Mouse (Mus musculus) urinary bladder, adult 2 months (tissue): ENCODE measurements around the gene Cerkl. TPM values are rescaled to one million over a fixed set of nuclear protein-coding genes. Genes with fewer than 3 reads are reported as not detected.
A peak's percentile ranks its signal among the peaks of the same experiment; 100 is the strongest.

Source experiments
- DNase-seq: peaks from one replicate; pipeline ENCODE4 v3.0.0; 2022; ENCODE audit warnings: low spot score
- polyA plus RNA-seq: library from polyadenylated mRNA; depleted of rRNA; stranded (reverse); fragments of >200 nt; gene quantifications from 2 replicates; pipeline ENCODE4 v1.2.3, GENCODE M21; 2012; rRNA removed

Cerkl gene
- 0.40 and 0.91 TPM in 2 replicates for polyA plus RNA-seq

DNA sequence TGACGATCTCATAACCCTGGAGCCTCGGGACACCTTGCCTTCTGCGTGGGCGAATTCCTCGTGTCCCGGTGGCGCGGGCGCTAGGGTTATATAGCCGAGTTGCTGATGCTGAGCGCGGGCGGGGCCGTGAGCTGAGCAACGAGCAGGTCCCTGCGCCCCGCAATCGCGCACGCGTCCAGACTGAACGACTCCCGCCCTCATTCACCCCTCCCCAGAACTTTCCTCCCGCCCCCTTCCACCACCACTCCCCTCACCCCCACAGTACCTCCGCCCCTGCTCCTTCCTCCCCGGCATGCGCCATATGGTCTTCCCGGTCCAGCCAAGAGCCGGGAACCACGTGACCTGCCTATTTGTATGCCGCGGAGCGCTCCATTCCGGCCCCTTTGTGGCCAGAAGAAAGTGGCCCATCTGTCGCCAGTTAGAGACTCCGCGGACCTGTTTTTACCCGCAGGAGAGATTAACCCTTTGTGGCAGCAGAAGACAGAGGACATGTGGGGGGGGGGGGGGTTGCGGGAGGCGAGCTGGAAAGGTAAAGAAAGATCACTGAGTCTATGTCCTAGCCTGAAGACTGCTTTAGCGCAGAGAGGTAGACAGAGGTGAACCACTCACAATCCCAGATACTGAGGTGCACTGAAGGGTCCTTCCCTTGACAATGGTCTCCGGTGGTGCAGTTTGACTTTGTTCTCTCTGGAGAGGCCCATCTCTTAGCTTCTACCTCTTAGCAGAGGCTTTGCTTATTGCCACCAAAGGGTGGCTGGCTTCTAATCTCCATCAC lies at the start of gene Cerkl, which contains the start of gene Neurod1:
Gene Cerkl, minus strand, starts transcription at position 211 of the 775 bp plus-strand sequence.
Gene Neurod1, minus strand, starts transcription at position 177 of the 775 bp plus-strand sequence.
- no peak for DNase-seq

DNA sequence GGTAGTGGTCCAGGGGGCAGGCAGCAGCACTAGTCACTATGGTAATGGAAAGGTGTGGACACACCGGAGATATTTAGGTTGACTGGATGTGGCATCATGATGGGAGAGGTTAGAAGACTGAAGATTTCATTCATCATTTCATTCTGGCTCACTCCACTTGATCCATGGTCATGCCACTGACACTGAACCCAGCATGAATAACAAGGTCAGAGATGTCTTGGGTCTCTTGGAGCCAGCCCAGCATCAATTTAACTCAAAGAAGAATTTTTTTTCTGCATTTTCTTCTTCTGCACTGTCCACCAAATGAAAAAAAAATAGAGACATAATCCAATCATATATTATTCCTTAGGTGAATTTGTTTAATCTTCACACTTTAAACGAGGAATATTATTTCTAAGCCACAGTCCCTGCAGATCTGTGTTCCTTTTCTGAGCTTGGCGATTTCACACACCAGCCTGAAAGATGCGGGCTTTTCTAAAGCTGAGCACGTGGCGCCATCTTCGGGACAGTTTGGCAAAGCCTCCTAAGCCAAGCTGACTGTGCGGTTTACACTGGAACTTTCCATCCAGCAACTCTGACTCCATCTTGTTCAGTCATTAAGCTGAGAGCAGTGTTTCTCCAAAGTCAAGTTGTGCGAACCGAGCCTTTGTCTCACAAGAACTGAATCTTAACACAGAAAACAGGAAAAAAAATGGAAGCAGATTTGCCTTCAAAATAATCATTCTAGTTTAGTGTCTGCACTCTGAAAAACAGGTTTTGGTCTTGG lies 42.6 kb upstream of the Cerkl start:
- DNase-seq, result no peak

DNA sequence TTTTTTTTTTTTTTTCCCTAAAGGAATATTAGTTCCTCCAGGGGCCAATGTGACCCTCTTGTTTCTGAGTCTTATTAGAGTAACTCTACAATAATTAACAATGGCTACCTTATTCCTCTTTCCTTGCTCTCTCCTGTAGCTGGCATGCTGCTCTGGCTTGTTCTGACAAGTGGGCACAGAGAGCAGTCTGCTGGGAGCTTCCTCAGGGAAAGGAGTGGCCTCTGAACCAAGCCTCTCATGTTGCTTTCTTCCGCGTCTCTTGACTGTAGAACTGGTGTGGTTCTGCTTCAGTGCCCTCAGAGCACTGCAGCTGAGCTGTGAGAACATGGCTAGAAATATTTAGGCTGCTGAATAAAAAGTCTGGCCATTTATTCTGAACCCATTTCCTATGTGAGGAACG lies 28.5 kb upstream of the Cerkl start:
- DNase-seq, result no peak

DNA sequence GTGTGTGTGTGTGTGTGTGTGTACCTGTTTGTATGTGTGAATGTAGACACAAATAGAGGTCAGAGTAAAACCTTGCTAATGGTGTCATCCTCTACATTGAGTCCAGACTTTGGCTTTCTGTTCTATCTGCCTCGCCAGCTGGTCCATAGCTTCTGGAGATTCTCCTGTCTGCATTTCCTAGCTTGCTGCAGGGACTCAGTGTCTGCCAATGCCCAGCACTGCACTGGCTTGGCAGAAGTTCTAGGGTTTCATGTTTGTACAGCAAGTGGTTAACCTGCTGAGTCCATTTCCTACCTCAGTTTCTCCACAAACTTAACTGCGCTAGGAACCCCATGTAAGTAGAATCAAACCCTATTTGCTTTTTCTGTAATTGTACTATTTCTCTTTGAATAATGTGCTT lies 25.9 kb upstream of the Cerkl start:
- DNase-seq, result no peak

DNA sequence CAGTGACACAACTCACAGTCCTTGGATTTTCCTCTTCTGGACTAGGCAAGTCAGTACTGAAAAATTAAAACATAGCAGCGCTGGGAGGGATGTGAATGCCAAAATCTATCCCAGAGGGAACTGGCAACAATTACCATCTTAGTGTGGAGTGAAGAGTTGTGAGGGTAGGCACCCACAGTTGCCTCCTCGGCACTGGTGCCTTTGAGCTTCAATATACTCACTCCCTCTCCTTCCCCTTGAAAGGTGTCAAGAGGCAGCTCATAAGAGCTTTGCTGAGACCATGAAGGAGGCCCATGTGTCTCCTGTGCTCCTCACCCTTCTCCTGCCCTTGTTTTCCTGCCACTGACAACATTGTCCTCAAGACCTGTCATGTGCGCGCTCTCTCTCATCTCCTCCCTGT lies 5.8 kb upstream of the Cerkl start:
- DNase-seq, result no peak

DNA sequence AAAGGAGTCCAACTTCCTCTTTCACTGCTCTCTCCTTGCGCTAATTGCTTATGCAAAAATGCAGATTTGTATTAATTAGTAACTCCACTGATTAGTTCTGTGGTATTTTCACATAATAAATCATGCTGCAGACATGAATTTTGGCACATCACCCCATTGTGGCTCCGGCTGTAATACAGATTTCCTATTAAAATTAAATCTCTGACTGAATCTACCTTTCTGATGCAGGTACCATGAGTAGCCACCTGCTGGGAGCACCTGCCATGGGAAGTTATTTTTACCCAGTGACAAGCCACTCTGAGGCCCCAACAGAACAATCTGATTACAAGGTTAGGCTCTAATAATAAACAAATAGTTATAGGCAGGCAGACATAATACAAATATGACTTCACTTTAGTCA lies 5.3 kb upstream of the Cerkl start:
- no peak for DNase-seq

DNA sequence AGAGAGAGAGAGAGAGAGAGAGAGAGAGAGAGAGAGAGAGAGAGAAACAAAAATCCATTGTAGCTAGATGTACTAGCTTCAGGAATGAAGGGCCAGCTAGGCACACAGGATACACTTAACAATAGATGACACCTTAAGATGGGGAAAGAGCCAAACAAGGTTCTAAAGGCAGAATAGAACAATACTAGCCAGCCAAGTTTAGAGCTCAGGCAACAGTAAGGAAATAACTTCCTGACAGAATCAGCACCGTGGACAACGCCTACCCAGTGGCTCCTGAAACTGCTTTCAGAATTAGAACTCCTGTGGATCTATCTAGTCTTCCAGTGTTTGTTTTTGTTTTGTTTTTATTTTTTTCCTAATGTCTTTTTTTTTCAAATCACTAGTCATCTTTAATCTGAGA lies 4.0 kb upstream of the Cerkl start:
- DNase-seq, result no peak

DNA sequence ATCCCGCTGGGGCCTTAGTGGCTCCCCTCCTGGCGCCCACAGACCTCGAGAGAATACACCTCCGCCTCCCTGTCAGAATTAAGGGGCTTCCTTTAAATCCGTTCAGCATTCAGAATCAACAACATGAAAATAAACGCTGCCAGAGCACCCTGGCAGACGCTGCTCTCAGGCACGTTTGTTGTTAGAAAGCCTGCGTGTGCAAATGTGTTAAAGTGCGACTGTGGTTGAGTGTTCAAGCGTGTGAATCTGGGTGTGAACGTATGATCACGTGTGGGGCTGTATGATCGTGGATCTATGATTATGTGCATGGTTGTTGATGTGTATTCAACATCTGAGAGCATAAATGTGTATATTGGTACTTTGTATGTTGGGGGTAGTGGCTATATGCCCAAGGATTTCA lies 3.5 kb upstream of the Cerkl start:
- no peak for DNase-seq

DNA sequence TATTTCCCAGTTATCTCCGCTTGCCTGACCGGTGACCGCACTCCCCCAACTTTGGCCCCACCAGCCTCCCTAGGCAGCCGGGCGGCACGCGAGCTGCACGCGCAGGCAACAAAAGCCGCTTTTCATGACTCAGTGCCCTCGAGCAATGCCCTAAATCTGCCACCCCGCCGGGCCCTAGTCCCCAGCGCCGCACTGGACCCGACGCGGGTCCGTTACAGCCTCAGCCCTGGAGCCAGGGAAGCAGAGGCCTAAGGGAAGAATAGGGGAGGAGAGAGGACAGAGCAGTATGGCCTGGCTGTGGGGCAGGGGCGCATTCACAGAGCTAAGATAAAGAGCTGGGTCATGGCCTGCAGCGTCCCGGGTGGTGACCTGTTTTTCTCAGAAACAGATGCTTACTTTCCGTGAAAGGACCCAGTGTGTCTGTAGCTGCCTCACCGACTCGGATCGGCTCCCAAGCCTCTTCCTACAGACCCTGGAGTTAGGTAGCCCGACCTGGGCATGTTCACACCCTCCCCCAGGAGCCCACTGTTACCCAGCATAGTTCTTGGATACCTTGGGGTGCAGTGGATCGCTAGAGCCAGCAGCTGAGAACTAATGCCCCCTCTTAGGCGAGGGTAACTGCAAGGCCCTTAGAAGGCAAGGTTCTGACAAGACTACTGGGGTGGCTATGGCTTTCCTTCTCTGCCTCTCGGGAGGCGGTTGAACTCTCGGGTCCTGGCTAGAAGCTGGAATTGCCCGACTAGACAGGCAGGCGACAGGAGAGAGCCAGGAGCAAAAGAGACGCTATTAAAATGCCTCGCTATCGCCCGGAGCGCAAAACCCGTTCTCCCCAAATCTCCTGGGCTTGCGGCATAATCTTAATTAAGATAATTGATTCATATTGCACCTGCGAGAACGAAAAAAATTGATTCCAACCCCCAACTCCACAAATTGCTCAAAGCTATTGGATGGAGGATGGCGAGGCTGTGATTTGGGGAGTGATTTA lies 2.8 kb upstream of the Cerkl start:
- DNase-seq, result no peak

DNA sequence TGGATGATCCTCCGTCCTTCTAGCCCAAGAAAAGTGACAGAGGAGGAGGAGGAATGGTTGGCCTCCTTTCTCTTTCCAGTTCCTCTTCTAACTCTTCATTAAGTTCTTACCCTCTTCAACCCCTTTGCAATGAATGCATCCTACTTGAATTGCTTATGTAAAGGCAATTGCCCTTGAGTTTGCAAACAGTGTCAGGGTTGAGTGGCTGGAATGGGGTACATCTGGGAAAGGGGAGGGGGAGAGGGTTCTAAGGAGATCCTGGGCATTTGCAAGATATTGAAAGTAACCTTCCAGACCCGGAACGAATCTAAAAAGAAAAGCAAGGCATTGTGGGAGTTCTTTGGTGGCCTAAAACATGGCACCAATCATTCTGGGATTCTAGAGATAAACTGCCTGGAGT lies 1.3 kb upstream of the Cerkl start:
- DNase-seq, result no peak

DNA sequence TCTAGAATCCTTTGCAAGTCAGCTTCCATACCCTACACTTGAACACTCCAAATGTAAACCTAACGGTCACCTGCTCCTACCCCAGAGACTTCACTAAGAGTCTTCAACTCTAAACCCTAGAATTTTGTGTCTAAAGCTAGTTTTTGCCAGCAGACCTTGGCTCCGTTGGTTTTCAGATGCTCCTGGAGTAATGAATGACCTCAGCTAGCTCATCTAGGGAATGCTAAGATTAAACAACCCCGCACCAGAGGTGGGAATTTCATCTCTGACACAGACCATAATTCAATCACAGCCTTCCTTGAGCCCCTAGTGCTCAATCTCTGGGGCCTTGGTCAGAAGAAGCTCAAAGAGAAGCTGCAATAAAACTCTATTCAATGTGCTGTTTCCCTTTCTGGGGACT lies 849 bp upstream of the Cerkl start:
- no peak for DNase-seq

DNA sequence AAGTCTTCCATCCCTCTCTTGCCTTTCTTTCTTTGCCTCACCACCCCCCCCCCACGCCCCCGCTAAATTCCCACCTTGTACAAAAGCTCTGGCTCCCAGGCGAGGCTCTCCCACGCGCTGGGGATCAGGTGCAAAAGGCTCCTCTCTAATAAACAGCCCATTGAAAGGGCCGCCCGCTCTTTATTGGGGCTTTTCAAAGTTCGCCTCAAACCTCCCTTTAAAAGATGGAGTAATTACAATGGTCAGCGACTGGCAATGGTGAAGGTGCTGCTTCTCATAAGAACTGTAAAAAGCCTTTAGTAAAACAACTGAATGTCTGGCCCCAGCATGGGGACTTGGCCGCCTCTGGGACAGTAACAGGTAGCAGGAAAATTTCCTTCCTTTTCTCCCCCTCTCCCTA lies 939 bp downstream of the Cerkl start:
- DNase-seq, result no peak

DNA sequence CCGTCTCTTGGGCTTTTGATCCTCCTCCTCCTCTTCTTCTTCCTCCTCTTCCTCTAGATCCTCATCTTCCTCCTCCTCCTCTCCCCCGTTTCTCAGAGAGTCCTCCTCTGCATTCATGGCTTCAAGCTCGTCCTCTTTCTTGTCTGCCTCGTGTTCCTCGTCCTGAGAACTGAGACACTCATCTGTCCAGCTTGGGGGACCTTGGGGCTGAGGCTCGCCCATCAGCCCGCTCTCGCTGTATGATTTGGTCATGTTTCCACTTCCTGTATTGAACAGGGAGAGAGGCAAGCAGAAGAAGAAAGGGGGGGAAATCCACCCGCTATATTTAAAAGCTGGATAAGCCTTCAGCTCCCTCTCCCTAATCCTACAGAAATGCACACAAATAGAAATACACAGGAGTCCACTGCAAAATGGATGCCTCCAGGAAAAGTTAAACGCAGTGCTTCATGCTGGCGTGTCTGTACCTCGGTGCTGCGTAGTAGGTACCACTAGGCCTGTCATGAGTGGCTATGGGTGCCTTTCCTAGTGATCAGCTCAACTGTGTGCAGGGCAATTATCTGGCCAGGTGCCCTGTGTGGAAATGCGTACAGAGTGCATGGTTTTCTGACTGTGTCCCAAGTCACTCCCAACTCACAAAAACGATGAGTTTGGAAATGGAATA lies 1.7 kb downstream of the Cerkl start:
- DNase-seq, result no peak

DNA sequence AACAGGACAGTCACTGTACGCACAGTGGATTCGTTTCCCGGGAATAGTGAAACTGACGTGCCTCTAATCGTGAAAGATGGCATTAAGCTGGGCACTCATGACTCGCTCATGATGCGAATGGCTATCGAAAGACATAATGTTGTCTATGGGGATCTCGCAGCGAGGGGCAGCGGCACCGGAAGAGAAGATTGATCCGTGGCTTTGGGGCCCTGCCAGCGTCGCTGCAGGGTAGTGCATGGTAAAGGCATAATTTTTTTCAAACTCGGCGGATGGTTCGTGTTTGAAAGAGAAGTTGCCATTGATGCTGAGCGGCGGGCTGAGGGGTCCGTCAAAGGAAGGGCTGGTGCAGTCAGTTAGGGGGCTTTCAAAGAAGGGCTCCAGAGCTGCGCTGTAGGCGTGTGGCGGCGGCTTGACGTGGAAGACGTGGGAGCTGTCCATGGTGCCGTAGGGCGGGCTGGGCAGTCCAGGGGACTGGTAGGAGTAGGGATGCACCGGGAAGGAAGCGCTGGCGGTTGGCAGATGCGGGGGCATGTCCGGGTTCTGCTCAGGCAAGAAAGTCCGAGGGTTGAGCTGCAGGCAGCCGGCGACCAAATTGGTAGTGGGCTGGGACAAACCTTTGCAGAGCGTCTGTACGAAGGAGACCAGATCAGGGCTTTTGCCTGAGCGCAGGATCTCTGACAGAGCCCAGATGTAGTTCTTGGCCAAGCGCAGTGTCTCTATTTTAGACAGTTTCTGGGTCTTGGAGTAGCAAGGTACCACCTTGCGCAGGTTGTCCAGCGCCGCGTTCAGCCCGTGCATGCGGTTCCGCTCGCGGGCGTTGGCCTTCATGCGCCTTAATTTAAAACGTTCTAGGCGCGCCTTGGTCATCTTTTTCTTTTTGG lies 2.4 kb downstream of the Cerkl start:
- DNase-seq, result peak; percentile 45

DNA sequence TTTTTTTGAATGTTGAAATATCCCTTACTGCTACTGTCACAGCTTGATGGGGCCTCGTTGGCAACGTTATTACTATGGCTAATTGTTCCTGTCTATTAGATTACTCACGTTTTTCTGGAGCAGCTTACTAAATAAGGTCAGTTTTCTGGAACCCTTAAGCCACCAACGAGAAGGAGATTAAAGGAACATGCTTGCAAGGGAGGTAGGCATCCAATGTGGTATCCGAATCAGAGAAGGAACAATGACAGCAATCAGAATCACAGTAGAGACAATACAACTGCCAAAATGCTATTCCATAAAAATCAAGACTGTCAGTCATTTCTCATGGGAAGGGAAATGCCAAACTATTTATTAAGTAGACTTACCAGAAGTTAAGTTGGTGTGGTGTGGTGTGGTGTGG lies 5.1 kb downstream of the Cerkl start:
- DNase-seq, result no peak

DNA sequence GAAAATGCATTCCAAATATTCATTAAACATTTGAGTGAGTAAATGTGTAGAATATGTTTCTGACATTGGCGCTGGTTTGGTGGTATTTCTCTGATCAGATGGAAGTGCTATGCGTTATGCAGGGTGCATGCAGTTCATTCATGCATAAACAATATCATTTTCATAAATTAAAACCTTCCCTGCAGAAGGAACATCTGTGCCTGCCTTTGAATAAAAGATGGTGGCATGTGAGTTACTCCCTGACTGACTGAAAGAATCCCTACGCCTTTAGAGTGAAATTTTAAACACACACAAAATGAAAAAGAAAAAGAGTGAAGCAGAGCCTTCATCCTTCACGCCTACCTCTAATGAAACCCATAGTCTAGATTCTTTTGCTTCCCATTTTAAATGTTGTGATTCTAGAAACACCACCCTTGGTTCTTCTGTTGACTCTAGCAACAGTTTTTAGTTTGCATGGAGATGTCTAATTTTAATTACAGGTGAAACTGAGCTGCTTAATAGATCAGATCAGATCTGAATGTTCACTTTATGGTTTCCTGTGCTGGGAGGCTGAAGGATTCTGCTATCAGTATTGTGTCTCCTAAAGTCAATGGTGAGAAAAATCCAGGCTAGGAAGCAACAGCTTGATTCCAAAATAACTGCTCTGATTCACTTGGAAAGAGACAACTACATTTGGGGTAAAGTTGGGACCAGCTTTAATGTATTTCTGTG lies 5.7 kb downstream of the Cerkl start:
- no peak for DNase-seq

DNA sequence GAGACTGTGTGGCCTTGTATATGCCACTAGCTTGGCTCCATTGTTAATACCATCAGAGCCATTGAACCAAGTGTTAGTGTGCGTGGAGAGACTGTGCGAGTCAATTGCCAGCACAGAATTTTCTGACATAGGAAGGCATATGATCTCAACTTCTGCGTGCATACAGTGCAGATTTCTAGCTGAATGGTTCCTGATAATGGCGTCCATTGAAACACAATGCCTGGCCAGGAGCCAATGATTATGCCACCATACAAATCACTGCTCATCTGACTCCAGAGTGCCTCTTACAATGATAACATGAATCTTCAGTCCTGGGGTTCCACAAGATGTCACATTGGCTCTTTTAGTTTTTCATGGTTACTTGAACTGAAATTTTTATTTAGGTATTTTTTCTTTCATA lies 7.2 kb downstream of the Cerkl start:
- no peak for DNase-seq

DNA sequence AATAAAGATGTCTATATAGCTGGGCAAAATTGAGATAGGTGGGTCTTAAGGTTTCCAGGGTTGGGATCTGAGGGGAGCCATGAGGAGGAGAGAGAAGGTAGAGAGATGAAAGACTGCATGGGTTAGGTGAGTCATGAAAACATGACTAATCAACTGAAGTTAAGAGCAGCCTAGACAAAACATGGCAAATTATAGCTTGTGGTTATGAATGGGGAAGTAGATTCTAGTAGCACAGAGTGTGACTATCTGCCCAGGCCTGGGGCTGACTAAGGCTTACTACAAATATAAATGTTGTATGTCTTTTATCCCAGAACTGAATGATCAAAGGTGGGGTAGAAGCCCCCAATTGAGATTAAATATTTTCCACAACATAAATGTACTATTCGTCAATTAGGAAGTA lies 9.4 kb downstream of the Cerkl start:
- no peak for DNase-seq

DNA sequence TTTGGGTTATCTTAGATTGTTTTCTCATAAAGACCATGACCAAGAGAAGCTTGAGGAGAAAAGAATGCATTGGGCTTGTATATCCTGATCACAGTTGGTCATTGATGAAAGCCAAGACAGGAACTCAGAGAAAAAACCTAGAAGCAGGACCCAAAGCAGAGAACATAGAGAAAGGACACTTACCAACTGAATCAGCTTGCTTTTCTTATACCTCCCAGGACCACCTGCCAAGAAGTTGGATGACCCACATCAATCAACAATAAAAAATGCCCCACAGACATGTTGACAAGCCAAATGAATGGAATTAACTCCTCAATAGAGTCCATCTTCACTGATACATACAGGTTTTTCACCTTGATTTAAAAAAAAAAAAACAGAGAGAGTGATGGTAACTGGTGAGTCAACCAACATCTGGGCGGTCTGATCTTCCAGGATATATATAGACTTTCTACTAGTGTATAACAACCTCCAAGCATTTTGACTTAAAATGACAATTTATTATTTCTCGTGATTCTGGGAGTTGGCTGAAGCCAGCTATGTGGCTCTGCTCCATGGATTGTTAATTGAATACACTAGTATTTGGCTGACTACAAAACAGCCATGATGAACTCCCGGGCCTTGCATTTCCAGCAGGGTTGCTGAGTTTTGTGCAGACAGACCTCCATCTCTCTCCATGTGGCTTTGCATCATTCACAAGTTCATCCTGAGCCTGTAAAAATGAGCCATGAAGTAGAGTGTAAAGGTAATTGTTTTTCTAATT lies 12.5 kb downstream of the Cerkl start:
- no peak for DNase-seq
